Mouse (Mus musculus): Measurements from ENCODE around the gene Cfdp1.

The Cfdp1 gene

DNA sequence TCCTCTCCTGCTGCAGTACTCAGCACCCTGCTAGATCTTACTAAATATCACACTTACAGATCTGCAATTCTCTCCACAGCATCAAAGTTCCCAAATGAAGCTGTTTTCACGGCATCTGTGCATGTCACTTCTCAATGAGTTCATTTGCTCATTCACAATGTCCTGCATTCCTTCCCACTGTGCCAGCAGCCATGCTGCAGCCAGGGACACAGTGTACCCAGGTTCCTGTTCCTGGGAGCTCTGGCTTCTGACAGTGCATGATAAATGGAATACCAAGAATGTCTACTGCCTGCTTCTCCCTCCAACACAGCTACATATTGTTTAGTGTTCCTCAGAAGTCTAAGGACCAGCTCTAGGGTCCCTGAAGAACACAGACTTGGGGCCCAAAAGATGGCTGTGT is 57.6 kb downstream of the Cfdp1 start:
- DNase-seq (ENCODE audit: low spot score in 2 of 2), result no peak

DNA sequence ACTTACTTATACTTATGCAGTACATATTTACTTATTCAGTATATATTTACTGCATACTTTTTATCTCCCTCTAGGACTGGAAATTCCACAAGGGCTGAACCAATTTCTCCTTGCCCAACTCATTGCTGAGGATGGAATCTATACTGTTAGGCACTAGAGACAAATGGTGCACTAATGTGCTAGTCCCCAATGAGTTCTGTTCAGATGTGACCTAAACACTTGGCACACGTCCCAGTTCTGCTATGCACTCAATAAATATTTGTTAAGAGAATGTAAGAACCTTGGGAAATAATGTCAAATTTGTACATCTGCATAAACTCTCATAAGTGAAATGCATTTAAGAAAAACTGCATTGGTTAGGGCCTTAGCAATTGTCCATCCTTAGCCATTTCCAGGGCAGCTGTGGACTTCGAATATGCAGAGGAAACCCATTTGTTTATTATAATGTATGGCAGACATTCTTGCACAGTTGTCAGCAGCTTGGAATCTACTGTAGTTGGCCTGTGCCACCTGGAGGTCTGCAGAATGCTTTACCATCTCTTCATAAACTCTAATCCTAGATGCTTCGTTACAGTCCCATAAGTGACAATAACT is 60.7 kb downstream of the Cfdp1 start:
- DNase-seq (ENCODE audit: low spot score in 2 of 2), result no peak

DNA sequence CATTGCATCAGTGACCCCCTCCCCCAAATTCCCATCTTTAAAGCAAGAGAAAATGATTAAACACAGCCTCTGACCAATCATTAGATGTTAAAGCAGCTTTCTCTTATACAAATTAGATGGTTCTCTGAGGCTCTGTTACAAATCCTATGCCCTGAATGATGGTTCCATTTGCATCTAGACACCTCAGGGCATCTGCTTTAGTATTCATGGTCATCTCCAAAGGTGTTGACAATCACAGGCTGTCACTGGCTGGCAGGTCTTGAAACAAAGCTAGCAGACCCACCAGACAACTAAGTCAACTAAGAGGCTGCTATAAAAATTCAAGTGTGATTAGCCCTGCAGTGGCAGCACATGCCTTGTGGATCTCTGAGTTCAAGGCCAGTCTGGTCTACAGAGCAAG is 64.5 kb downstream of the Cfdp1 start:
- DNase-seq (ENCODE audit: low spot score in 2 of 2), result no peak

DNA sequence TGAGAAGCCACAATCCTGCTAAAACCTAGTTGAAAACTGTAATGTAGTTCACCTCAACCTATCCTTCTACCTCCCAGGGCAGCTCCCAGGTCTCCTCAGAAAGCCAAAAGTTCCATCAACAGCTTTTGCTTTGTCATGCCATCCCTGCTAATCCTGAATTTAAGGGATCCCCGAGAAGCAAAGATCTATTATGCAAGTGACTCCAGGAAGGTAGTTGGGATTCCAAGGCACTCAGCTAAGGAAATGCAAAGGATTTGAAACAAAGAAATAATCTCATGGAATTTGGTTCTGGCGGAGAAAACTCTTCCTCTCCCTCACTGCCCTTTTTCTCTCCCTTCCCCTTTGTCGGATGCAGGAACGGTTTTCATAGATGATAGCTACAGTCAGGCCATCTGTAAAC is 64.9 kb downstream of the Cfdp1 start:
- DNase-seq (ENCODE audit: low spot score in 2 of 2), result no peak

DNA sequence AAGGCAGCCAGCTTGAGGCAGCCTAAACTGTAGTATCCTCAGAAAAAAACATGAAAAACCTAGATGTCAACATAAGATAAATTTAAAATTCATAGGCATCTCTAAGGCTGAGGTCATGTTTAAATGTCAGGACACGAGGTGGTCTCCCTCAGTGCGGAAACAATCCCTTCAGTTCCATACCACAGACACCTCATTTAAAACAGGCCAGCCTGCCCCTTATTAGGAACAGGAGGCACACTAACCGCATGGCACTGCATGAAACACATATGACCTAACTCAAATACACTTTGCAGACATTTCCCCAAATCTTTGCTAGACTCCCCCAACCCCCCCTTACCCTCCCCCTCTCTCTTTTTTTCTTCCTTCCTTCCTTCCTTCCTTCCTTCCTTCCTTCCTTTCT is 65.6 kb downstream of the Cfdp1 start:
- no peak for DNase-seq (ENCODE audit: low spot score in 2 of 2)

DNA sequence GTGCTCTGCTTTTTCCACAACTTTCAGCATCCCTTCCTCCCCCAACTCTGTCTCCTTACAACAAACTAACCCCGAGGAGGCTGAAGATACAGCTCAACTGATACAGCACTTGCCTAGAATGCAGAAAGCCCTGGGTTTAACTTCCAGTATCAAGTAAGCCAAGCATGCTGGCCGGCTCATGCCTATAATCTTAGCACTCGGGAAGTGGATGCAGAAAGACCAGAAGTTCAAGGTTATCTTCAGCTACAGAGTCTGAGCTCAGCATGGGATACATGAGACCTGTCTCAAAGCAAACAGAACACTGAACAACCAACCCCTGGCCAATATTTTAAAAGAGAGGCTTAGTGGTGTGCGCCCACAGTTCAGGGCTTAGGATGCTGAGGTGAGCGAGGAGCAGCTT is 66.0 kb downstream of the Cfdp1 start:
- DNase-seq (ENCODE audit: low spot score in 2 of 2), result no peak

DNA sequence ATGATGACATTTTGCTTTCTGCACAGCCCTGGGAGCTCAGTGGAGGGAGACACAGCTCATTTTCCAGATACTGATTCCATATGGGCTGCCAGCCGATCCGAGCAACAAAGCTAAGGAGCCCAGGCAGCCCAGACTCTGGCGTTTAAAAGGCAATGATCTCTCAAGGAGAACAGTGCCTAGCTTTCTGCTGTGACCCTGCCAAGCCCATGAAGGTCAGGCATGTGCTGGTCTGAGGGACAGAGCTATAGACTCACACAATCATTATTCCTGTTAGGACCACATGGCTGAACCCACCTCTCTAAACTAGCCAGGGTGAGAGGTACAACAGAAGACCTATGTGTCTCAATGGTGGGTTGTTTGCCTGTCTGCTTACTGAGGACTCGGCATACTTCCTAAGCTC is 66.4 kb downstream of the Cfdp1 start:
- DNase-seq (ENCODE audit: low spot score in 2 of 2), result no peak

DNA sequence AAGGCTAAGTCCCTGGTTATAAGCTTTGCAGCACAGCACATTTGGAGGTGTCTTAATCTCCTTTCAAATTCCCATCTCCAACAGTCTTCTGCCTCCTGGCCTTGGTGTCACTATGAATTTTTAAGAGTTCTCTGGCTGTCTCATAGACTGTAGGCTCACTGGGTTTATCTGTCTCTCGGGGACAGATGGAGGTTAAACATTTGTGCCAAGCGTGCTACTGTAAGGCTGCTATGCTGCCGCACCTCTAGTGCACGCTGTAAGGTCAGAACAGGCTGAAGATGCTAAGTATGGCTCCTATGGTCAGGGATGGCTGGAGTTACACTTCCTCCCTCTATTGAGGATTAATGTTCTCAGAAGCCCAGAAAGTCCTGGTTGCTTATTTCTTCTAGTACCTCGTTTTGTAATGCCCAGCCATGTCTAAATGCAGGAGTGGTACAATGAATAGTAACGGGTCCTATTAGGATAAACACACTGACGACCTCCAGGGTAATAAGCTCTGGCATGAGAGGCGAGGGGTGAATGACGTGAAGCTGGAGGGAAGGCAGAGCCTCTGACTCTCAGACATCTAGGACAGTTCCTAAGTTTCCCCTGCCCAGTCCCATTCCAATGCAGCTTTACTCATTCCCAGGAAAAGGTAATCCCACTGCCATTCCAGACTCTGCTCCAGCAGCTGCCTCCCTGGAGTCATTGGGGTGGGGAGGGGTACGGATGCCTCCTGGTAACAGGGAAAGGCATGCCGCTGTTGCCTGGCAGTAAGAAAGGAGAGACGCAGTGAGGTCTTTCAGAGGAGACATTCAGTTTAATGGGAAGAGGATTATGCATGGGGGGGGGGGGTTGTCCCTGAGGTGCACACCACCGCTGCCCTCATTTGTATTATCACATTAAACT is 67.1 kb downstream of the Cfdp1 start:
- no peak for DNase-seq (ENCODE audit: low spot score in 2 of 2)

DNA sequence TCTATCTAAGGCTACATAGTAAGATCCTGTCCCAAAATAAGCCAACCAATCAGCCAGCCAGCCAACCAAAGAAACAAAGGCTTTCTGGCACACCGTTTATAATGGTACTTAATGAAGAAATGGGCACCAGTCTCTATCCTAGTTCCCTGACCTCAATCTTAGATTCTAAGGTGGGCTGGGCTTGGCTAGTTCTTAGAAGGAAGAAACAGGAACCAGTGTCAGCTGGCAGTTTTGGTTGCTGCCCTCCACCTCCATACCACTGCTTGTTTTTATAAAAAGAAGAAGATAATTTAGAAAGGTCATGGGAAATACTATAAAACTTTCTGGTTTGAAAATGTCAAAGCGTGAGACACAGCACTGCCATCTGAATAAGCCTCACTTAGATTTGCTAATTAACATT is 68.0 kb downstream of the Cfdp1 start:
- DNase-seq (ENCODE audit: low spot score in 2 of 2), result no peak

DNA sequence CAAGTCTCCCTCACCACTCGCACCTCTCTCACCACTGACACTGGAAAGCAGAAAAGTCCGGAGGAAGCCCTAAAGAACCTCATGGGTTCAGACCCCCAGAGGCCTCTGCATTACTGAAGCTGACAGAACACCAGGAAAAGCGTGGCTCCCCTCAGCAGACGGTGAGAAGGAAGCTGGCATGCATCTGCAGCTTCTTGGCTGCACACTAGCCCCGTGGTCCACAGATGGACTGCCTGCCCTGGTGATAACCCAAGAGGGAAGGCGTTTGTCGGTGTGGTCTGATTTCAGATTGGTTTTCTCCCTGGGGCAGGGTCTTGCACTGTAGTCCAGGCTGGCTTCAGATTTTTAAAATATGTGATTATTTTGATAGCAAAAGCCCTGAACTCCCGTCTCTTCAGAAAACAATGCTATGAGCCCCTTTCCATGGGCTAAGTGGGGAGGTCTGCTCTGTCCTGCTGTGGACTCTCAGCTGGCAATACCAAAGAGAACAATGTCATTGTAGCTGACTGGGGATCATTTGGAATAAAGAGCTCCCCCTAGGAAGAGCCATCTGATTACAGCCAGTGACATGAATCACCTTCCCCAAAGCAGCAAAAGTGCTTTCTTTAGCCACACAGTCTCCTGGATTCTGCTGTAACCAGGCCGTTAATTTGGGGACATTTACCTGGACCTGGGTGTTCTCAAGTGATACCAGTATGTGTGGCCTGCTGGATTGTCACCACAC is 71.3 kb downstream of the Cfdp1 start:
- DNase-seq (ENCODE audit: low spot score in 2 of 2), result no peak

DNA sequence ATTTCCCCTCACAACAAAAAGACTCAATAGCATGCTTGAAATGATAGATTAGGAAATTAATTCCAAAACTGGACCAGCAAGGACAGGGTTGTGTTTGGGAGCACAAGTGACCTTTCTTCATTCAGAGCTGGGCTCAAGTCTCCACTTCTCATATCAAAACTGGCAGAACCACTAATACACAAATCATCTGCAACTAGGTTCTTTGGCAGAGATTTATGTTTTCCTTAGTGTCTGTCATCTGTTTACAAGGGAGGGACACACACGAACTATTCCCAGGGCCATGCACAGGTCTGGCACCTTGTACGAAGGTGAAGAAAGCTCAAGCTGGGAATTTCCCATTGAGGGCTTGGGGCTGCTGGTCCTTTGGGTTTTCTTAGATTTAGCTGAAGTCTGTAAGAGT is 71.9 kb downstream of the Cfdp1 start:
- no peak for DNase-seq (ENCODE audit: low spot score in 2 of 2)

DNA sequence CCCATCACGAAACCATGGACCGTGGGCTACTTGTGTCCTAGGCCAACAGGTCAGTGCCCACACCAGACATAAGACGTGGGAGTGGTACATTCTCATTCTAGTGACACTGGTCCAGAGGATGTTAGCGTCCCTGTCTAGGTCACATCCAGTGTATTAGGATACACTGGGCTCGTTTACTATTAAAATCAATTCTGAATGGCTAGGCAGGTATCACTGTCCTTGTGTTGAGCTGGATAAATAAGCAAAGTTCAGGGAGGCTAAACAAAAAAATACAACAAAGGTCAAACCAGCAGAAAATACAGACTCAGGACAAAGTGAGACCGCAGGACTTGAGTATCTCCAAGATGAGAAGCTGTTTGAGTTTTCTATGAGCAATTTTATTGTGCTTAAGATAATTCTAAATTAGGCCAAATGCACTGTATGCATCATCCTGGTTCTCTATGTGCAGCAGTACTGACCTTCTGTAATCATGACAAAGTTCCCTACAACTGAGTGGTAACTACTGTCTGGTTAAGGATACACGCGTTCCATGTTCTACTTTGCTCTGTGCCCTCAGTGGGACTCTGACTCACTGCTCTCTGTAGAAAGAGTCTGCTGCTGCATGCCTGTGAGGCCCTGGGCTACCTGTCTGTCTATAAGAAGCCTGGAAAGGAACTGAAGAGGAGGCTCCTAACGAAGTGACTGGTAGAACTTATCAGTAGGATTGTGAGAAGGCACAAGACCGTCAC is 73.2 kb downstream of the Cfdp1 start:
- DNase-seq (ENCODE audit: low spot score in 2 of 2), result no peak

DNA sequence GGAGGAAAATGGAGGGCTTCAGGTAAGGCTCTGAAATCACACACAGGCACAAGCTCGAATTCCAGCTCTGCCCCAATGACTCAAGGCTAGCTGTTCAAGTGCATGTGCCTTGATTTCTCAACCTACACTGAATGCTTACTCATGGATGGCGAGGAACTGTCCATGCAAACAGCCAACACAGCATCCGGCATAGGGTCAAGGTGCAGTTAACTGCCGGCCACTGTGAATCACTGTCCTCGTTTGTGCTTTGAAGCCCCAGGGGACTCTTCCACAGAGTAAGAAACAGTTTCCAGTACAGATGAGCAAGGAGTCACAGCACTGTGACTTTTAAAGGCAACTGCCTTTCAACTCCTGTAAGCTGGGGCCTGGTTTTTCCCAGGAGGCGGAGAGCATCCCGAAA is 74.4 kb downstream of the Cfdp1 start:
- DNase-seq (ENCODE audit: low spot score in 2 of 2), result no peak

DNA sequence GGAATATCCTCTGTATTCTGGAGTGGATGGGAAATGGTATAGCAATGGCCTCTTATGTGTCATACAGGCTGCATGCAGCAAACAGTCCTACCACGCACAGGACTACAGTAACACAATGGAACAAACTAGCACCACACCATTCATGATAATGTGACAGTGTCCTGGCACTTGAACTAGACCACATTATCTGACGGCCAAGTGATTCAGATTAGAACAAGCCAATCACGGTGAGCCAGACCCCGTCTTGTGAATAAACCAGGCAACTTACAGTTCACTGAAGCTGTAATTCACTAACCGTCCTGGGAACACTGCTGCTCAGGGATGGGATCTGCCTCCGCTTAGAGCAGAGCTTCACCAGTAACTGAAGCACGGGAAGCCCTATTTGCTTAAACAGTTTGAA is 75.3 kb downstream of the Cfdp1 start:
- no peak for DNase-seq (ENCODE audit: low spot score in 2 of 2)

DNA sequence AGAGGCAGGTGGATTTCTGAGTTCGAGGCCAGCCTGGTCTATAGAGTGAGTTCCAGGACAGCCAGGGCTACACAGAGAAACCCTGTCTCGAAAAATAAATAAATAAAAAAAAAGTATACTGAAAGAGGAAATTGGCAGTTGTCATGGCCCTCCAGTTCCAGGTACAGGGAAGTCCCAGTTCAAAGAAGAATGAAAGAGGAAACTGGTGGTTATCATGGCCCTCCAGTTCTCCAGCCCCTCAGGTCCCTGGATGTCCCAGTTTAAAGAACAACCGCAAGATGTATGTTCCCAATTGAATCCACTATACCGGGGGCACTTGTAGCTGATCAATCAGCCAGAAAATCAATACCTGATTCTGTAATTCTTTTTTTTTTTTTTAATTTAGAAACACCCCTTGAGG is 77.6 kb downstream of the Cfdp1 start:
- no peak for DNase-seq (ENCODE audit: low spot score in 2 of 2)

DNA sequence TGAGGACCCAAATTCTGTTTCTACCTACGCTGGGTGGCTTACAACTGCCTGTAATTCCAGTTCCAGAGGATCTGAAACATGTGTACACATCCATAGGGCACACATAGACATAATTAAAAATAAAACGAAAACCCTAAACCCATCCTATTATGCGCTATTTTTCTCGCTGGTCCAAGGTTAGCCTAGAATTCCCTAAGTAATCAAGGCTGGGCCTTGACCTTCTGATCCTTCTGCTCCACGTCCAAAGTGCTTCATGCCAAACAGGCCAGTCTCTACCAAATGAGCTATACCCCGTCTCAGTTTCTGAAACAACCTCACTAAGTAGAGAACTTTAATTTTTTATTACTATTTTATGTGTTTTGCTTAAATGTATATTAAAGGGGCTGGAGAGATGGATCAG is 78.3 kb downstream of the Cfdp1 start:
- DNase-seq (ENCODE audit: low spot score in 2 of 2), result no peak

DNA sequence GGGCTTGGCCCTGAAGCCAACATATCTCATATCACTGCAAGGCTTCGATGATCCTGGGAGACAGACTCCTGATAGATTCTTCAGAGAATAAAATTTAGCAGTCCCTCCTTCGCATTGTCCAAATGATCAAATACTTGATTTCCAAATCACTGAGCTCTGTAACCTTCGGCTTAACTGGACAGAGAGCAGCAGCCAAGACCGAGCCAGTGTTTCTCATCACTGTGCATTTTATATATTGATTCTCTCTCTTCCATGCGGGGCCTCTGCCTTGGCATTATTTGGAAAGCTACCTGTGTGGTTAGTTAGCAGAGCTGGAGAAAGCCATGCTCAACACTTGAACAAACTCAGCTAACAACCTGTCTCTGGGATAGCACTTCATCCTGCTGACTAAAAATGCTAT is 80.6 kb downstream of the Cfdp1 start:
- DNase-seq (ENCODE audit: low spot score in 2 of 2), result no peak

DNA sequence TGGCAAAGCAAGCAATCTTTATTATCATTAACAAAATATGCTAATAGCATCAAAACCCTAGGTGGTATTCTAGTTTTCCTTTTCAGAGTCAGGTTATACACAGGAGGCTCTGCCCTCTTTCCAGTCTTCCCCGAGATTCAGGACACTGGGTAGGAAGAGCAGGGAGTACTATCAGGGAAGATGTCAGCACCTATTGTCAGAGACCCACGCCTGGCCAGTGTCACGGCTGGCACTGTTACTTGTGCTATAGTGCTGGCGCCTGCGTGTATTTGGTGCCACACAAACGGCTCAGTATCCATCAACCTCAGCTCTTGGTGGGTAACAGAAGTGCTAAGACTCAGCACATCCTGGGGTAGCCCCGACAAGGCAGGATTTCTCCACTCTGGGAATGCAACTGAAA is 81.0 kb downstream of the Cfdp1 start:
- no peak for DNase-seq (ENCODE audit: low spot score in 2 of 2)

DNA sequence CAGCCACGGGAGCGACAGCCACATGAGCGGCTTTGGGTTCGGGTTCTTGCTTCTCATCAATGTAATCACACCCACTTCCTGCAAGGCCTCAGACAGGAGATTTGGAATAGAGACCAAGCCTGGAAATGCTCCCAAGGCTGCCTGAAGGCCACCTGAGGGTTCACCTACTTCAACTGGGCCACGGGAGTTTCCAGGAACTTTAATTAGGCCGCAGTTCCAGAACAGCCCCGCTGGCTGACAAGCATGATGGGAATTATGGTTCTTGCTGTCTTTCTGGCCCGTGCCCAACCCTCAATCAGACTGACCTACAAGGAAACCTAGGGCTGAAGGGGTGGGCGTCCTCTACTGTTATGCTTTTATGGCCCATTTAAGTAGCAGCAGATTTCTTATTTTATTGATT is 82.0 kb downstream of the Cfdp1 start:
- no peak for DNase-seq (ENCODE audit: low spot score in 2 of 2)

DNA sequence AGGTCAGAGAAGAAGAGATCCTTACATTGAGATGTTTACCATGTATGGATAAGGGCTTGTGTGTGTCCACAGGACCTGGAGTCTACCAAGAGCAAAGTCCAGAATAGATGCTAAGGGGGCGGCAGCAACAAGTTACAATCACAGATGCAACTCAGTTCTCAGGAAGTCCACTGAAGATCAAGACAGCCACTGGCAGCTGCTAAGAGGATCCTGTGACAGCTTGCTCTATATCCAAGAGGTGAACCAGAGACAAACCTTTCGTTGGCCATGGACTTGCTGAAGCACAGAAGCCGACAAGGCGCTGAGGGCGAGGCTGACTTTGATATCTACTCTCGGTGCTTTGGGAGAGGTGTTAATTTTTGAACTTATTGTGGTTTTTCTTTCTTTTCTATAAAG is 82.5 kb downstream of the Cfdp1 start:
- no peak for DNase-seq (ENCODE audit: low spot score in 2 of 2)

DNA sequence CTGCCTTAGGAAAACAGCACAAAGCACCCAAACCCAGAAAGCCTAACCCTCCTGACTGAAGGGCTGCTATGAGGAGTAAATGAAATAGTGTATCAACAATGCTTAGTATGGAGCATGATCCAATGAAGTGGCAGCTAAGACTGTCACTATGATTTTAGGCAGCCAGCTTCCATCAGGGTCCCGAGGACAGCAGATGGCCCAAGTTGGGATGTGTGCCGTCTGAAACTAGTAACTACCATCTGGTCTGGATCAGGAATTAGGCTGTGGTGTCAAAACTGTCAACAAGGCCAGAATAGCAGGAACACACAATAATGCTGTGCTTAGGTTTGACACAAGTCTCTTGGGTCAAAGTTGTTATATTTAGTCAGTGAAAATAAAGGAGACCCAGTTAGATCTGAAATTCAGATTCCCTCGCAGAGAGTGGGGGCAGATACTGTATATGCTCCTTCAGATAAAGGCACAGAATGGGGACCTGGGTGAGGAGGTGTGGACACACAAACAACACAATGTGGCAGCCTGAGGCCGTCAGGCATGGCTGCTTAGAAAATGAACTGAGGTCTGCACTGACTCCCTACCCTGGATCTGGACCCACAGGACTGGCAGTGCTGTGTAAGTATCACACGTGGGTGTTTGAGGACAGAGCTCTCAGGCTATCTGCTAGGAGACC is 83.0 kb downstream of the Cfdp1 start:
- no peak for DNase-seq (ENCODE audit: low spot score in 2 of 2)
